Mouse (Mus musculus): Measurements from ENCODE around the gene Mettl24.

Gene Mettl24

DNA sequence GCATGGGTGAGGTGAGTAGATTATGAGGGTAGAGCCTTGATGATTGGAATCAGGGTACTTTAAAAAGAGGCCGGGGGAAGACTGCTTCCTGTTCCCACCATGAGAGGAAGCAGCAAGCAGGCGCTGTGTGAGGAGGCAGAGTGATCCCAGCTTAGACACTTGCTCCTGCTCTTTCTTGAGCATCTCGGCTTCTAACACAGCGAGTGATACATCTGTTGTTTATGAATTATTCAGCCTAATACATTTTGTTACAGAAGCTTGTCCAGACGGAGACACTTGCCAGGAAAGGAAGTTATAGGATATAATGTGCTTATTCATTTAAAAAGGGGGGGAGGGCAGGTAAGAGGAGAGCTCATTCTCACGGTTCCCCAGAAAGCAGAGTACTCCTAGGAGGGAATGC is 142.9 kb downstream of the Mettl24 start:
- DNase-seq, result no peak

DNA sequence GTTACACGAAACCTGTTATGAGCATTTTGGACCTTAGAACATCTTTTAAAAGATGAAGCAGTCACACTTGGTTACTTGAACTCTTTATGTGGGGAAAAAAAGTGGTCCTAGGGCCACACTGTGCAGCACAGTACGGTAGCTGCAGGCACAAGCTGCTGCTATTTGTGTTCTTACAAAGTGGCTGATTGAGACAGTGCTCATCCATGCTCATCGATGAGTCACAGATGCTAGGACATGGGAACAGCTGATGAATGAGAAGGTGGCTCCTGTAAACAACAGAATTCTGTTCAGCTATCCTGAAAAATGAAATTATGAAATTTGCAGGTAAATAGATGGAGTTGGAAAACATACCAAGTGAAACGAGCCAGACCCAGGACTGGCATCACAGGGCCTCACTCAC is 144.6 kb downstream of the Mettl24 start:
- no peak for DNase-seq

DNA sequence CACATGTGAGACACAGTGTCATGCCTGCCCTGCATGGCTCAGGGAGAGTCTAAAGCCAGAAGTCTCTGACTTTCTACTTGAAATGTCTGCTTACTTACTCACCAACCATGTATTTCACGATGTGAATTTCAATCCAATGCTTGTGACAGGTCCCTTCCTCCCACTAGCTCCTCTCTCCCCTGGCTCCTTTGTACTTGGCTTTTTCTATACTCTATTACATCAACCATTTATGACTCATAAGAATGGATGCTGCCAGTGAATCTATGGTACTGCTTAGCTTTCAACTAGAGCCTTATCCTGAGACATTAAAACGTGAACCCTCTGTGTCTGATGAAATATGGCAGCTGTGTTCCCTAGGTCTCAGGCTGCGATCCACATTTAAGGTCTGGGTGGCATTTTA is 147.2 kb downstream of the Mettl24 start:
- DNase-seq, result no peak

DNA sequence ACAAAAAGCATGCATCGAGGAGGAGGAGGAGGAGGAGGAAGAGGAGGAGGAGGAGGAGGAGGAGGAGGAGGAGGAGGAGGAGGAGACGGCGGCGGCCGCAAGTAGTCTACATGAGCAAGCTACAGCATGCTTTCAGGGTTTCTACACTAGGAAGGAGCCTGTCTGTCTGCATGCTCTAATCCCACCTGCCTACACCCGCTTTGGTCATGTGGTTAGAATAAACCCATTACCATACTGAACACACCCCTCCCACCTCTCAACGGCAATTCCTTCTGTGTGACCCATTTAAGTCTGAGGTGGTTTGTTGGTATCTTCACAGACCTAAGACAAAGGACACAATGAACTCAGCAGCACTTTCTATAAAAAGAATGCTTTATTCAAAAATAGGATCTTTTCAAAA is 148.2 kb downstream of the Mettl24 start:
- no peak for DNase-seq

DNA sequence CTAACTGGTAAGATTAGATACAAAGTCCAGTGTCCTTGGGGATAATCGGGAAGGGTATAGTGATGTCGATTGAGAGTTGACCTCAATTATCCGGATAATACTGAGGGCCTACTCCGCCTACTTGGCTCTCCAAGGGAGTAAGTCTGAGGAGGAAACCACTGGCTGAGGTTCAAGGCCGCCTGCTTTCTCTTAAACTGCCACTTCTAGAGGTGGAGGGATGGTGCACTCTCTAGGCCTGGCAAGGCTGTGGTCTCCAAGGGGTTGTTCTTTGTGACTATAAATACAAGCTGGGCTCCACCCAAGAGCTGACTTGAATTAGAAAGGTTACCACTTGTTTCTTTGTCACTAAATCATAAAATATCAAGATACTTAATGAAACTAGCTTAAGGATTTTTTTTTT is 157.0 kb downstream of the Mettl24 start:
- DNase-seq, result no peak

DNA sequence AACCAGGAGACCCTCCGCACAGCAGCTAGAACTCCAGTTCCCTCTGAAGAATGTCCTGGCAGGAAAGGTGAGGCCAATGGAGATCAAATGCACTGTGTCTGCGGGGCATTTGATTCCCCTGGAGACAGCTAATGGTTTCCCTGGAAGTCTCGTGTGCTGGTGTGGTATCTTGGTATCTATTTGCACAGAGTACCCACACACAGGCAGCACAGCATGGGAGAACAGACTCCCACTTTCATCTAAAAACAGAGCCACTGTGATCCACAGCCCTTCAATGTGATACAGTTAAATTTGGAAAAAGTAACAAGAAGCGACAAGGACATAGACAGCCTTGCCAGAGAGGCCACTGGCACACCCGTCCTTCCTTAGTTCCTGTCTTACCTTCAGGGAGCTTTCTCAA is 160.8 kb downstream of the Mettl24 start:
- DNase-seq, result no peak

DNA sequence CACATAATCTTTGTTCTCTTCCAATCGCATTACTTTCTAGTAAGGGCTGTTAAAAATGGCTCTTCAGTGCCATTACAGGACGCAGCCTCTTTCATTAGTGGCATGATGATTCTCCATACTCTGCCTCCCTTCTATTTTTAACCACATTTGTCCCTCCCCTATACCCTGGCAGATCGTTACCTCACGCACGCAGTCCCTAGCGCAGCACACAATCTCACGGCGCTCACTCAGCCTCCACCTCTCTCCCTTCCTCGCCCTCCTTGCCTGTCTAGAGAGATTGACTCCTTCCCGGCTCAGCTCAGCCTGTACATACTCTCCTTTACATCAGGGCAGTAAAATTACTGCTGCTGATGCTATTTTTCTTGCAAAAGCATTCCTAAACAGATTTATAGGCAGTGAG is 161.5 kb downstream of the Mettl24 start:
- no peak for DNase-seq

DNA sequence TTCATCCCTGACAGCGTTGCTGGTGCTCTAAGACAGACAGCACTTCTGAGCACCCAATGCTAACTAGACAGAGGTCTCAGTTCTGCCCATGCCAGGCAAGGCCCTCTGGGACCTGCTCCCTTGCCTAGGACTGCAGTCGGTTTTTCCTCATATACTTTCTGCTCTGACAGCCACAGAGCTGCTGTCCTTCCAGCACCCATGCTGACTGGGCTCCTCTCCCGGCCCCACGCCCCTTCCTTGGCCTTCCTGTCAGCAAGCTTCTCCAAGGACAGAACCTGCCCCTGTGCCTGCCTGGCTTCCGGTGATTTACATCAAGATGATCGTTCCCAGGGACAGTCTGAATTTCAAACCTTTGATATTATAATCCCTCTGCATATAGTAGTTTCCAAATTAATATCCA is 162.5 kb downstream of the Mettl24 start:
- peak; percentile 43 to 47 for DNase-seq

DNA sequence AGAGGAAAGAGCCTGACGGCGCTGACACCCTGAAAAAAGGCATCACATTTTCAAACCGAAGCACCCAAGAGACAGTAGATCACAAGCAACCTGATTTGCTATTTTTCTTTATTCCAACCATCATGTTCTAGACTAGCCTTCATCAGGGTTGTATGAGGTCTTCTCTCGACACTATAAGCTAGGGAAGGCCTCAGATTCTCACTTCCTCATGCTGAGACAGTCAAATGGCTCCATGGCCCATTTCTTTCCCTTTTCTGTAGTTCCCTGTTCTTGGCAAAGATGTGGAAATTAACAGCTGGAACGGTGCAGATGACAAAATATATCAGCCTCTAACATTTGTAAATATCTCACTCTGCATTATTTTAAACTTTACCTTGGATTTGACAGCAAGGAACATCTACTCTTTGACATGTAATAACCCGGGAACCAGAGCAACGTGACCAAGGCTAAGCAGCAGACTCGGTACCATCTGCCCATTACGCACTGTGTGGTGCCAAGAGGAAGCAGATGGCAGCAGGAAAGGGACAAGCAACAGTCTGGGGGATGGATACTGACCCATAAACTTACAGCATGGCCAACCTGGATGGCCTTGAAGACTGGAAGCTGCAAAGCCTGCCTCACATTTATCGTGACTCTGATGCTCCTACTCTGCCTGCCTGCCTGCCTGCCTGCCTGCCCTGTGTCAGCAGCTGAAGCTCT is 164.2 kb downstream of the Mettl24 start:
- peak; percentile 87 to 90 for DNase-seq

DNA sequence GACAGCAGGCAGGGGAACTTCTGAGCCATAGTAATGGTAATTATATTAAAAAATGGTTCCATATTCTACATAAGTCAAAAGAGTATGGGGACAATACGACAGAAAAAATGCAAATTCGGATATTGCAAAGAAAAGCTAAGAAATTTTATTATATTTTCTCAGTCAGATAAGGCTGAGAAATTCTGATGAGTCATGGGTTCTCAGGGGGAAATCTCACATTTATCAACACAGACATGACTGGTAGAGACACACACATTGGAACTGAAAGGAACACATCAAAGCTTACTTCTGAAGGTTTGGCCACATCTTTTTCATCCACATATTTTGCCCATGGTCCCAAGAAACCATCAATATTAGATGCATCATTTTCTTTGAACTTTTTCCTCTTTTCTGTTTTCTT is 167.6 kb downstream of the Mettl24 start:
- no peak for DNase-seq

DNA sequence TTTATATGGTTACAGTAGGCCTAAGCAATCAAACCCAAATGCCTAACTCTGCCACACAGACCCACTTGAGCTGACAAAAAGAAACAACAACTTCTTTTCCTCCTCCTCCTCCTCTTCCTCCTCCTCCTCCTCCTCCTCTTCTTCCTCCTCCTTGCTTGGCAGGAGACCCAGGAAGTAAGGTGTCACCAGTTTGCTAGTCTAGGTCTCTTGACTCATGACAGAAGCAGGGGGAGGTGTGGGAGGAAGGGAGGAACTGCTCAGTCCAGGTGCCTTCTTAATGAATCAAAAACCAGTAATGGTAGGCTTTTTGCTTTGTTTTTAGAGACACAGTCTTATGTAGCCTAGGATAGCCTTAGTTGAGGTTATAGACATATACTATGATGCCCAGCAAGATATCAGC is 168.1 kb downstream of the Mettl24 start:
- no peak for DNase-seq

DNA sequence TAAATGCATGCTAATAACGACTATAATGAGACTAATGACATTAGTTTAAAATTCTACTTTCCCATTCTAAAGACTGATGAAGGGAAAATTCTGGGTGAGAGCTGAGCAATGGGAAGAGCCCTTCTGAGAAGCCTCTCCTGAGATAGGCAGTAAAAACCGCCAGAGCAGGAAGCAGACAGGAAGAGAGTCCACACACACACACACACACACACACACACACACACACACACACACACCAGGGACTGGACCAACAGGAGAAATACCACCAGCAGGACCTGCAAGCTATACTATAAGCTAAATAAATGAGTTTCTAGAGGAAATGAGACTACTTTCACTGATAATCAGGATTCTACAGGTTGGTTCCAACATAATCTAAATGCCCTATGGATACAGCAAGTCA is 172.5 kb downstream of the Mettl24 start:
- DNase-seq, result no peak

DNA sequence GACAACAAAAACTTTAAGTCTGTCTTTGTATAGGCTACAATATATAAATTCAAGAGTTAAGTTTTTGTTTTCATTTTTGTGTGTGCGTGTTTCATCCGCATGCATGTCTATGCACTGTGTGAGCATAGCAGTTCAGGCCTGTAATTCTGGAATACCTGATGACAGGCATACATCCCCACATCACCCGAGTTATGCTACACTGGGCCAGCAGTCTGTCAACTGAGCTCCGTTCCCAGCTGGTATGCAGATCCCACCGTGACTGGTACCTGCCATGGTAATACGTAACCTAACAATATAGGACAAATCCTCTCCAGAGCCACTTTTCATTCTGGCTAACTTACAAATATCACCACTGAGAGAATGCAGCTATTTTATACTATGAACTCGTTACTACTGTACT is 173.6 kb downstream of the Mettl24 start:
- DNase-seq, result no peak

DNA sequence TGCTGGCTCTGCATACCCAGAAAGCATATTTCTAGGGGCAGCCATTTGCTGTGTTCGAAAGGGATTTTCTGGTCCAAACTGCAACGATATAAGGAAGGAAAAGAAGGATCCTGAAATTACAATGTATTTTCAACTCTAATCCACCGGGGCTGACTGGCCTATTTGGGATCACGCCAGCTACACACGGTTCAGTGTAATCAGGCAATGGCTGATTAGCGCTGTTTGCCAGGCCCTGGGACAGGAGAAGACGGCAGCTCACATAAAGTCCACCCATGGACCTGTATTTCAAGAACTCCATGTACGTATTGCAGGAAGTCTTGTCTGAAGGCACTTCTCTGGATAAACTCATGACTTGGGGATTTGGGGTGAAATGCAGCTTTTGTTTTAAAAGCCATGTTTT is 174.5 kb downstream of the Mettl24 start:
- DNase-seq, result peak; percentile 83 to 87

Measured in cerebellum, adult 18-20 months (tissue).